ENCODE assay signal across 8 mouse cellular contexts in the genomic region with DNA sequence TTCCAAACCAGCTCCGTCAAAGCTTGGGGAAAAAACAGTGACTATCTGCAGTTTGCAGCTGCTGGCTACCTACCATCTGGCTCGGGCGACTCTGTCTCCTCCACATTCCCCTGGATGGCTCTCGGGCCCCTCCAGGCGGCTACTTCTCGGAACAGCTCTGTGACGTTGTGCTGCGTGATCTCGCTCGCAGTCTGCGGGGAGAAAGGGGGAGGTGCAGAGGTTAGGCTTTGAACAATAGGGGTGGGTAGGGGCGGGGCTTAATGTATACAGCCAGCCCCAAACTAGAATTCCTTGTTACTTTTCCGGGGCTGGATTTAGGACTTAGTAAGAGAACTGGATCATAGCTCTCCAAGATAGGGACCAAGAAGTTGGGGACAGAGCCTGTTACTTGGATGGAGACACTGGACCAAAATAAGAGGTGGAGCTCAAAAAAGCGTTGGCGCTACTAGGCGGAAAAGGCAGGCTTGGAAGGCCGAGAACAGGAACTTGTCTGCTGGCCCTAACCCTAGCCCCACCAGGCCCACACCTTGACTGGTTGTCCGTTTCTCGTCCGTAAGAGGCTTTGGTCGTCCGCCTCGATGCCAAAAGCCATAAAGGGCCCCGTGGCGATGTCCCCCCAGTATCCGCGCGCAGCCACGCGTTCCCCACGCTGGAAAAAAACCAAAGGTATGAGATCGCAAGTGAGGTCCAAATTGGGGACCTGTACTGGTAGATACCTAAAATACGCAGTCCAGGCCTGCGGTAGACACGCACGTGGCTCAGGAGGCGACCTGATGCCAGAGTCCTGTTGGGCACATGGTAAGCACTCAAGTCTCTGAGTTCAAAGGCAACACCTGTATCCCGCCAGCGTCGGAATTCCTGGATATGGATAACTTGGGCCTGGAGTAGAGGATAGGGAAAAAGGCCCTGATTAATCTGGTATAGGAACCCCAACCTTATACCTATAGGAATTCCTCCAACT. TPM values are rescaled to one million over a fixed set of nuclear protein-coding genes. Genes with fewer than 3 reads are reported as not detected.
DNase-seq lines count a peak whose midpoint lies in the region; ATAC-seq and TF ChIP-seq lines count a peak whose summit lies in the region.

No protein-coding gene starts in this region.

- H3K27ac ChIP-seq in embryonic facial prominence, embryonic 11.5 days (replicated peaks; ENCODE audit: low read depth, low read length) = no peak overlapping the region
- H3K27ac ChIP-seq in limb, embryonic 15.5 days = peak overlapping the region; percentile 57
- no peak overlapping the region for H3K27ac ChIP-seq in midbrain, postnatal 0 days (ENCODE audit: low read depth, low read length)

- no peaks in the 10 kb centered on the region for H3K4me1 ChIP-seq in embryonic facial prominence, embryonic 11.5 days (ENCODE audit: control insufficient read depth, insufficient read depth, low read length)
- H3K4me1 ChIP-seq in limb, embryonic 15.5 days = peaks cover 19% of the 10 kb centered on the region
- H3K4me1 ChIP-seq in midbrain, postnatal 0 days (ENCODE audit: insufficient read depth, low read length) = peaks cover 4% of the 10 kb centered on the region; the same call in 1 of the 2 replicates

- H3K9me3 ChIP-seq in embryonic facial prominence, embryonic 11.5 days (replicated peaks; ENCODE audit: control insufficient read depth, low read length) = no peaks in the 10 kb centered on the region
- no peaks in the 10 kb centered on the region for H3K9me3 ChIP-seq in limb, embryonic 15.5 days
- no peaks in the 10 kb centered on the region for H3K9me3 ChIP-seq in midbrain, postnatal 0 days (ENCODE audit: low read length)

- H3K4me3 ChIP-seq in embryonic facial prominence, embryonic 11.5 days (ENCODE audit: low read depth, low read length) = peak overlapping the region; percentile 27
- peak overlapping the region; percentile 40 for H3K4me3 ChIP-seq in limb, embryonic 15.5 days
- peak overlapping the region; percentile 25 for H3K4me3 ChIP-seq in midbrain, postnatal 0 days (ENCODE audit: low read depth, low read length)

- no peaks in the 10 kb centered on the region for H3K36me3 ChIP-seq in embryonic facial prominence, embryonic 11.5 days (replicated peaks; ENCODE audit: control insufficient read depth, insufficient read depth, low read depth, low read length)
- H3K36me3 ChIP-seq in limb, embryonic 15.5 days = no peaks in the 10 kb centered on the region
- no peaks in the 10 kb centered on the region for H3K36me3 ChIP-seq in midbrain, postnatal 0 days (ENCODE audit: insufficient read depth, low read length)

- peak; percentile 85 for ATAC-seq in embryonic facial prominence, embryonic 11.5 days (replicated peaks; ENCODE audit: insufficient number of reproducible peaks, low FRiP score, low TSS enrichment, low read depth)
- peak; percentile 85 for ATAC-seq in limb, embryonic 15.5 days (ENCODE audit: insufficient number of reproducible peaks, low FRiP score, low TSS enrichment, low read depth)
- peak; percentile 89 for ATAC-seq in midbrain, postnatal 0 days (ENCODE audit: low FRiP score)

- WGBS in embryonic facial prominence, embryonic 11.5 days = 21% methylated on average over 40 of the region's 40 CpGs
- 23% methylated on average over 40 of the region's 40 CpGs for WGBS in limb, embryonic 15.5 days
- 23% methylated on average over 40 of the region's 40 CpGs for WGBS in midbrain, postnatal 0 days

- peak; percentile 41 to 68 for DNase-seq in urinary bladder, adult 18-20 months (ENCODE audit: low spot score in 2 of 2)
- no peak for DNase-seq in urinary bladder, postnatal 10 days (ENCODE audit: low spot score)
- DNase-seq in embryonic facial prominence, embryonic 11.5 days (ENCODE audit: low spot score) = peak; percentile 95
- peak; percentile 99 for DNase-seq in heart, adult 11 months
- DNase-seq in kidney, adult 11 months = peak; percentile 51
- DNase-seq in midbrain, postnatal 0 days (ENCODE audit: low spot score) = peak; percentile 92
- DNase-seq in spleen, postnatal 4 days (ENCODE audit: low spot score in 2 of 2) = peak; percentile 70 to 77

- H3K9ac ChIP-seq in embryonic facial prominence, embryonic 11.5 days (replicated peaks; ENCODE audit: low read length) = peak overlapping the region; percentile 61
- H3K9ac ChIP-seq in limb, embryonic 15.5 days = peak overlapping the region; percentile 31; the same call in 1 of the 2 replicates
- peak overlapping the region; percentile 50 for H3K9ac ChIP-seq in midbrain, postnatal 0 days (replicated peaks; ENCODE audit: low read length, poor library complexity, severe bottlenecking)

- H3K4me2 ChIP-seq in embryonic facial prominence, embryonic 11.5 days (ENCODE audit: low read depth, low read length) = peak overlapping the region; percentile 56
- peak overlapping the region; percentile 66 for H3K4me2 ChIP-seq in limb, embryonic 15.5 days
- H3K4me2 ChIP-seq in midbrain, postnatal 0 days (ENCODE audit: low read depth, low read length, poor library complexity, severe bottlenecking) = peak overlapping the region; percentile 53

- 0 out of 2 replicates have a peak, but pooled peaks cover 1% of the 10 kb centered on the region for H3K27me3 ChIP-seq in embryonic facial prominence, embryonic 11.5 days (ENCODE audit: control insufficient read depth, insufficient read depth, low read length)
- H3K27me3 ChIP-seq in limb, embryonic 15.5 days = no peaks in the 10 kb centered on the region
- H3K27me3 ChIP-seq in midbrain, postnatal 0 days (ENCODE audit: insufficient read depth, low read length) = 0 out of 2 replicates have a peak, but pooled peaks cover 1% of the 10 kb centered on the region

- peak; percentile 87 for TF ChIP-seq CTCF in midbrain, postnatal 0 days (IDR thresholded peaks at IDR 0.05)

RNA-seq across cellular contexts. Expression of gene Tnni3, which starts 2.6 kb away (rescaled TPM):
- 2.6 and 9.9 TPM in 2 replicates for polyA plus RNA-seq in embryonic facial prominence, embryonic 11.5 days (2014; fragmentation: Nextera tagmentation; extraction: Ambion mirVana)
- polyA plus RNA-seq in limb, embryonic 15.5 days (2015; fragmentation: Nextera tagmentation; extraction: Ambion mirVana) = 4.7 and 5.2 TPM in 2 replicates
- total RNA-seq in midbrain, postnatal 0 days (2014; rRNA removed) = 4.1 TPM in 1 of 2 replicates, not detected in the other
- 1.4 and 1.7 TPM in 2 replicates for polyA plus RNA-seq in midbrain, postnatal 0 days (2015; fragmentation: Nextera tagmentation; extraction: Ambion mirVana)

RNA-seq across cellular contexts. Expression of gene Dnaaf3, which starts 5.6 kb away (rescaled TPM):
- 1.0 and 1.6 TPM in 2 replicates for polyA plus RNA-seq in embryonic facial prominence, embryonic 11.5 days (2014; fragmentation: Nextera tagmentation; extraction: Ambion mirVana)
- polyA plus RNA-seq in limb, embryonic 15.5 days (2015; fragmentation: Nextera tagmentation; extraction: Ambion mirVana) = 1.8 and 3.0 TPM in 2 replicates
- 0.80 and 2.4 TPM in 2 replicates for total RNA-seq in midbrain, postnatal 0 days (2014; rRNA removed)
- polyA plus RNA-seq in midbrain, postnatal 0 days (2015; fragmentation: Nextera tagmentation; extraction: Ambion mirVana) = 1.3 and 1.7 TPM in 2 replicates

RNA-seq across cellular contexts. Expression of gene Tnnt1, which starts 10.4 kb away (rescaled TPM):
- polyA plus RNA-seq in embryonic facial prominence, embryonic 11.5 days (2014; fragmentation: Nextera tagmentation; extraction: Ambion mirVana) = 44.9 and 61.5 TPM in 2 replicates
- polyA plus RNA-seq in limb, embryonic 15.5 days (2015; fragmentation: Nextera tagmentation; extraction: Ambion mirVana) = 229 and 541 TPM in 2 replicates
- total RNA-seq in midbrain, postnatal 0 days (2014; rRNA removed) = 2.9 and 4.2 TPM in 2 replicates
- polyA plus RNA-seq in midbrain, postnatal 0 days (2015; fragmentation: Nextera tagmentation; extraction: Ambion mirVana) = 3.3 and 4.1 TPM in 2 replicates

RNA-seq across cellular contexts. Expression of gene Syt5, which starts 20.7 kb away (rescaled TPM):
- 4.8 and 6.6 TPM in 2 replicates for polyA plus RNA-seq in embryonic facial prominence, embryonic 11.5 days (2014; fragmentation: Nextera tagmentation; extraction: Ambion mirVana)
- 3.8 and 4.7 TPM in 2 replicates for polyA plus RNA-seq in limb, embryonic 15.5 days (2015; fragmentation: Nextera tagmentation; extraction: Ambion mirVana)
- total RNA-seq in midbrain, postnatal 0 days (2014; rRNA removed) = 84.7 and 147 TPM in 2 replicates
- polyA plus RNA-seq in midbrain, postnatal 0 days (2015; fragmentation: Nextera tagmentation; extraction: Ambion mirVana) = 184 and 194 TPM in 2 replicates

RNA-seq across cellular contexts. Expression of gene Ppp1r12c, which starts 25.1 kb away (rescaled TPM):
- polyA plus RNA-seq in embryonic facial prominence, embryonic 11.5 days (2014; fragmentation: Nextera tagmentation; extraction: Ambion mirVana) = 33.0 and 35.3 TPM in 2 replicates
- polyA plus RNA-seq in limb, embryonic 15.5 days (2015; fragmentation: Nextera tagmentation; extraction: Ambion mirVana) = 35.9 and 46.8 TPM in 2 replicates
- 75.5 and 114 TPM in 2 replicates for total RNA-seq in midbrain, postnatal 0 days (2014; rRNA removed)
- polyA plus RNA-seq in midbrain, postnatal 0 days (2015; fragmentation: Nextera tagmentation; extraction: Ambion mirVana) = 34.6 and 35.0 TPM in 2 replicates
